Mouse (Mus musculus) WW6 (cell line): ENCODE measurements around the gene Irx2.
A peak's percentile ranks its signal among the peaks of the same experiment; 100 is the strongest.

Source experiments
- DNase-seq: peaks from one replicate; pipeline ENCODE4 v3.0.0-alpha.2; 2013; ENCODE audit warnings: low read depth, low spot score

Irx2 gene

DNA sequence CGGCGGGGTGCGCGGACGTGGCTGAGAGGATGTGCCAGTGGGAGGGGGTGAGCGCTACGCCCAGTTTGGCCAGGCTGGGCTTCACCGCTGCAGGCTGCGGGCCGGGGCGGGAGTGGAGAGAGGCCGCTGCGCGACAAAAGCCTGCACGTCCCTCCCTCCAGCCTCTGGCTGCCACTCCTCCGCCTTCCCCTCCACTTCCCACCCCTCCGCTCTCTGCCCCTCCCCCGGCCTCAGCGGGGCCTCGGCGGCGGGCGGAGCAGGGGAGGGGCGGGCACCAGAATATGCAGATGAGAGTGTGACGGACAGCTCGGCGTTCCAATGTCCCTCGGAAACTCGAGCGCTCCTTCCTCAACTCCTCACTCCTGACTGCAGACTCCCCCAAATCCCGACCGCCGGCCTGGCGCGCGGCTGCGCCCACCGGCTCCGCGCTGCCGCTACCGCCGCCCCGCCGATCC, at the start of gene Irx2:
Gene Irx2, plus strand, starts transcription at position 359 of the 455 bp plus-strand sequence.
- peak; percentile 83 for DNase-seq

DNA sequence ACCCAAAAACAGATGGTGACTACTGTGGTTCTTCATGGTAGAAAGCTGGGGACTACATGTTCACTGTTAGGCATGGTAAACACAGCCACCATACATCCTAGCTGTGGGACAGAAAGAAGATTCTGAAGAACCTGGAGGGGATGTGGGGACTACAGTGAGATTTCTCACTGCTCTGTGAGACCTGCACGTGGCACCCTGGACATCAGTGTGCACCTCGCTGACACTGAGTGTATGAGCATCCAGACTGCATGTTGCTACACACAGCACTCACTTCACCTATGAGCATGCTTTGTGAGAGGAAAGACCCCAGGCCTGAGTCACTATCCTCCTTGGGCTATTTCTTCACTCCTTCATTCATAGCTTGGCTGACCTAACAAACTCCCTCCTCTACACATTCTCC, 47.3 kb upstream of the Irx2 start:
- DNase-seq: no peak

DNA sequence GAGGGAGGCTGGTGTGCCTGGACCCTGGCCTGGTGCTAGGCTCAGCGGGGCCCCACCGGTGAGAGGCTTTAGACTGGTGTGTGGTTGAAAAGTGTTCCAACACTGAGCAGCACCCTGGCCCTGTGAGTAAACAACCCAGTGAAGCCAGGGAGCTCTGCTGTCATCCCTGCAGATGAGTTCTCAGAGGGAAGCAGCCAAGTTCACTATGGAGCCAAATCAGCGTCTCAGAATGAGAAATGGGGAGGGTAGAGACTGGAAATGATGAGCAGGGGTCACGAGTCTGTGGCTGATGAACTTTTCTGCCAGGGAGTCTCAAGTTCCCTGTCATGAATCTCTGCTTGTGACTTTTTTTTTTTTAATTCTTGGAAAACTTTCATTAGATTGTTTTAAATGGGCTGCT, 36.1 kb upstream of the Irx2 start:
- DNase-seq: no peak

DNA sequence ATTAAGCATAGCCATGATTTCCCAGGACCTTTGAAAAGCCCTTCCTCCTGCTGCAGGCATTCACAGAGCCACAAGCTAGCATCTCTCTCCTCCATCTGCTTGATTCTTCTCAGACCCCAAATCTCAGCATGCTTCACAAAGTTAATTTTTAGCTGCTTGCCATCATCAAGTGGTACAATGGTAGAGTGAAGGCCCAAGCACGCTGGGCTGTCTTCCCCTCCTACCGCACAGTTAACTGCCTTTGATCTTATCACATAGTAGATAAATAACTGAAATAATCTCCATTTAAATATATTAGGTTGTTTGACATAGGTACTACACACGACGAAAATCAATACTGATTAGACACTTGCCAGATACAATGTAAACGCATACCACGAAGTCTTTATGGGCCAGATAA, 35.3 kb upstream of the Irx2 start:
- no peak for DNase-seq

DNA sequence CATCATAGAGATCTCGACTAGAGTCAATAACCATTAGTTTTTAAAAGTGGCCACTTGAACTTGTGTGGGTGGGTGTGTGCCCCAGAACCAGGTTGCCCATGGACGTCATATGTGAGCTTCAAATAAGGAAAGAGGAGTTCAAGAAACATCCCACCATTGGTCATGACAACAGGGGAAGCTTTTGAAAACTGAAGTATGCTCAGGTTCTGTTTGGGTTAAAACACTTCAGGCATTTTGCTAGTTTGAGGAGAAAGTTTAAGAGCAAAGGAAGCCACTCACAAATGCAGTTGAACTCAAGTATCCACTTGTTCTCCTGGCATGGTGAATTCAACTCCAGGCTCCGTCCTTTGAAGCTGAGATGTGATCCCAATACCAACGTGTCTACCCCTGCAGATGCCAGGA, 34.9 kb upstream of the Irx2 start:
- no peak for DNase-seq

DNA sequence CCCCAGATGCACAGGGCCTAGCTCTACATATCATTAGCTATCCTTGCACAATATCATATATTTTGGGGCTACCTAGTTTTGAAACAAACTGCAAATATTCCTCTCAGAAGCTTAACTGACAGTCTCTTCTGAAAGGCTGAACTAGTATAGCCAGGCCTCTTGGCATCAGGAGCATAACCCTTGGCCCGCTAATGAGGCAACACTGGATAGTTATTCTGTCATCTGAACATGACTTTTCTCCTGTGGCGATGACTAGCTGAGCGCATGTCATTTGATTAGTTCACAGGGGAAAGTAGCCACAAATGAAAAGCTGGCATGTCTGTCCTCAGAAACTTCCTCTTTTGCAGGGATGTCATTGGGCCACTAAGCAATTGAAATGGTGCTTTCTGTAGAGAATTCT, 29.4 kb upstream of the Irx2 start:
- DNase-seq: no peak

DNA sequence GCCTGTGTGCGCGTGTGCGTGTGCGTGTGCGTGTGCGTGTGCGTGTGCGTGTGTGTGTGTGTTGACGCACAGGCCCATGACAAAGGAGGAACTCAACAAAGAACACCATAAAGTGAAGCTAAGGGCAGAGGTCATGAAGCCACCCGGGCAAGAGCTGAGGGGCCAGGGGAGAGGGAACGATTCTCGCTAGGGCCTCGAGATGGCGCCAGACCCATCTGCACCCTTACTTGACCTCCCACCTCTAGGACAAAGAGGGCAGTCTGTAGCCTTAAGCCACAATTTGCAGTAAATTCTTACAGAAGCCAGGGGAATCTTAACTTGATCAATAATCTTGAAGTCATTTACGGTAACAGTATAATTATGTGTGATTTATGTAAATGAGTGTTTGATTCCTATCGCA, 19.9 kb upstream of the Irx2 start:
- no peak for DNase-seq

DNA sequence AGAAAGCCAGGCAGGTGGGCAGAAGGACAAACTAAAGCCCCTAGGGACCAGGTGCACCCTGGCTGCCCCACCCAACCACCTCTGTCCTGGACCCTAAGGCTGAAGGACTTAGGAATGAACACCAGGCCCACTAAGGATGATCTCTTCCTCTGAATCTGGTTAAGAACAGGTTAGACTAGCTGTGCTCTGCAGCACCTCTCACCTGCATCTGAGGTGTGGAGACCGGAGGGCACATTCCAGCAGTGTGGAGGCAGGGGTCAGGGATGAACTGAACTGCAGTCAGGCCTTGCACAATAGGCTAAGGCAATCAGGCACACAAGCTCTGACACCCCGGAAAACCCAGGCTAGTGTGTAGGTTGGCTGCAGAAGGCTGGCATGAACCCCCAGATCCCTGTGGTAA, 18.3 kb upstream of the Irx2 start:
- DNase-seq: no peak

DNA sequence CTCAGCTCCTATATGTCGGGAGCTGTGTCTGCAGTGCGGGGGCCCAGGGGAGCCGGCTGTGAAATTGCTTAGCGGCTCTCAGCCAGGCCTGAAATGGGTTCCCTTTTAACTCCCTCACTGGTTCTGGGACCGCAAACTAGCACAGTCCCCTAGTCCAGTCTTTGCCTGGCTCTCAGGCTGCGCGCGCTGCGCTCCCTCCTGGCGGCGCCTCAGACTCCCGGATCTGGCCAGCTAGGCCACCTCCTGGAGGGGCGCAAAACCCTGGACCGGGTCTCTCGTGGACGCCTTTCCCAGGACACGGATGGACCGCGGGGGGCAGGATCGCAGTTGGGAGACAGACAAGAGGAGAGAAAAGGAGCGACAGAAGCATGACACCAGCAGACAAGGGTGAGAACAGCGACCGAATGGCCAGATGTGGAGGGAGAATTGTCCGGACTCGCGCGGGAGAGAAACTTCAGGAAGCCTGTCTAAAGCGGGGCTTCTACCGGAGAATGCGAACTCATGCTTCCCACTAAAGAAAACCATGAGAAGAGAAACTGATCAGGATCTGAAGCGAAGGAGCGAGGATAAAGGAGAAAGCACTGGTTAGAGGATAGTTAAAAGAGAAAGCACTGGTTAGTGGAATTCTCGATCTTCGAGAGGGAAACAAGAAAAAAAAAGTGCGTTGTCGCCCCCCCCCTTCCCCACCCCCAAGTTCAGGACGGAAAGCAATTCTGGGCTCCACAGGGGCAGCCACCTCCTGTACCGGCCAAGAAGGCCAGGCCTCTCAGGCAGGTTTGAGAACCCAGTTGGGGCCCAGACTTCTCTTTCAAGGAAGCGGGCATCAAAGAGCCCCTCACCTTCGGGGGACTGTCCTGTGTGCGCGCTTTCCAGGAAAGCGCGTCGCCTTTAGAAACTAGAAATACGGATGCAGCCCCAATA, 4.4 kb upstream of the Irx2 start:
- no peak for DNase-seq

DNA sequence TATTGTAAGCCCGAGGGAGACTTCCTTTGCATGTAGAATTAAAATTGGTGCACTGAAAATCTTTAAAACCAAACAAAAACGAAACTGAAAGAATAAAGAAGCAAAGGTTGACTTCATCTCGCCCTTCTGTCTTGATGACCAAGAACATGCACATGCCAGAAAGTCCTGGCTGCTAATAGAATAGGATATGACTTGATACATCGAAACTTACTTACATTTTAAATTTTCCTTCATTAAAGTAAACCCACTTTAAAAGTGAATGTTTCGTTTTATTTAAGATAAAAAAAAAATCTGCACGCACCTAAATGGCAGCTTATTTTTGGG, 3.8 kb upstream of the Irx2 start:
- DNase-seq: no peak

DNA sequence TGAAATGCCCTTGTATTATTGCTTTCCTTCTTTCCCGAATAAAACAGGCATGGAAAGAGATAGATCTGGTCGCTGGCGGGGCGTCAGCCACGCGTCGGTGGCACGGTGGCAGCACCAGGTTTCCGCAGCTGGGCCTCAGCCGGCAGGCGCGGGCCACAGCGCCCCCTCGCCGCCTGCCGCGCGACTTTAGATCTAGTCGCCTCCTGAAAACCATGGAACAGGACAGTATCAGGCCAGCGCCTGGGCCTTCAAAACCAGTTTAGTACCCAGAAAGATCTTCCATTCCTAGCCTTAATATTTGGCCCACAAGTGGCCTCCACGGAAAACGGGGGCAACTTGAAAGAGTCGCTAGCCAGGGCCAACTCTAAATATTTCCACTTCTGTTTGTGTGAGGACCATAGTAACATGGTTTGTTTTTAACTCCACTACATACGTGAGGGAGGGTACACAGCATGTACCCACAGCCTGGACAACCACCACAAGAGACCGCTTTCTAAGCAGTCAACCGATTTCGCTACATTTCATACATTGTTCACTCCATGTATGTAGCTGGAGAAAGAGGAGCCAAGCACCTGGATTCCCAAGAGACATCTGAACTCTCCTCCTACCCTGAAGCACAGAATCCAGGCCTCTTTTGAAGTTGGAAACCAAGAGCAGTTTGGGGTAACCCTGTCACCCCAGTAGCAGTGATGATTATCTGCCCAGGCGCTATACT, 3.2 kb upstream of the Irx2 start:
- no peak for DNase-seq

DNA sequence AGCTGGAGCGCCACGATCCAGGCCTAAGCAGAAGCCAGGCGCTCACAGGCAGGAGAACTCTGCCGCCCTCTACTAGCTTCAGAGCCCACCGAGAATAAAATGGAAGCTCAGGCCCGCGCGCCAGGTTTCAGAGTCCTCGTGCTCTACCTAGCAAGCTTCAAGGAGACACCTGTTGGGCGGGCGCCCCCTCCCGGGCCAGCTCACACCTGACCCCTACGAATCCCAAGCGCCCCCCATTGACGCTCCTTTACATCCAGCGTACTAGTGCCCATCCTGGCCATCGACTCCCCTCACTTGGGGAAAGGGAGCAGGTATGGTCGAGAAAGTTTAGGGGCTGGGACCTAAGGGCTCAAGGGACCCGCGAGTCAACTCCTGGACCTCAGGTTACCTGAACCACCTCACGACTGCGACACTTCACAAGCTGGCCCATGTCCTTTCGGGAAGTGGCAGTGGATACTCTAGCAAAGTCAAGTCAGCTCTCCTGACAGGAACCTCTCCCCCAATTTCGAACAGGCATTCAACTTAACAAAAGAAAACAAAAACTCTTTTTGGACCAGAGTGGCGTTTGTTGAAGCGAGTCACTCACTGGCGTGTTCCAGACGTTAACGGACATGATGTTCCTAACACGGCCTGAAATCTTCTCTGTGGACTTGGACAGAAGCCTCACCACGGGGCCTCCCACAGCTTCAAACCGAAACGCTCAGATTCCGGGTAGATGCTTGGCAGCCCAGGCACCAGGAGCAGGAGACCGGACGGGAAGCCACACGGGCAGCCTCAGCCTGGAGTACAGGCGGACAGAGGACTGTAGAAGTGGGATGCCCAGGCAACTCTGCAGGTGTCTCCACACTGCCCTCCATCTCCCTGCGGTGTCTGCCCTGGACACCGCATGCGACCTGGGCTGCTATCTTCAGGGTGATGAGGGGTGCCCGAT, 964 bp upstream of the Irx2 start:
- DNase-seq: no peak

DNA sequence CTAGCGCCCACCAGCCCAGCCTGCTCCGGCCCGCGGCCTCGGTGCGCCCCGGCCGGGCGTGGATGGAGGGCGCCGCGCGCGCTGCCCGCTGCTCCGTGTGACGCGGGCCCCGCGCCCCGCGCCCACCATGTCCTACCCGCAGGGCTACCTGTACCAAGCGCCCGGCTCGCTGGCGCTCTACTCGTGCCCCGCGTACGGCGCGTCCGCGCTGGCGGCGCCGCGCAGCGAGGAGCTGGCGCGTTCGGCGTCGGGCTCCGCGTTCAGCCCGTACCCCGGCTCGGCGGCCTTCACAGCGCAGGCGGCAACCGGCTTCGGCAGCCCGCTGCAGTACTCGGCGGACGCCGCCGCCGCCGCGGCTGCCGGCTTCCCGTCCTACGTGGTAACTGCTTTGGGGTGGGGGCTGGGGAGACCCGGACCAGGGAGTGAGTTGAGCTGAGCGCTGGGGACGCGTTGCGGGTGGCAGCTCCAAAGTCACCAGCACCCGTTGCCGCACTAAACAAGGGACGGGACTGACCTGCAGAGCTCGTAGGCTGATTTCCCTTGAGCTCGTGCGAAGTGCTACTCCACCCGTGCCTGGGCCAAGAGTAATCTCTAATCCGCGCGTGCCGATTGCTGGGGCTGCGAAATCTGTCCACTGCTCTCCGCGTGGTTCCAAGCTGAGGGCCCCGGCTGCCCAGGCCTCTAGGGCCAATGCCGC, 463 bp downstream of the Irx2 start:
- no peak for DNase-seq

DNA sequence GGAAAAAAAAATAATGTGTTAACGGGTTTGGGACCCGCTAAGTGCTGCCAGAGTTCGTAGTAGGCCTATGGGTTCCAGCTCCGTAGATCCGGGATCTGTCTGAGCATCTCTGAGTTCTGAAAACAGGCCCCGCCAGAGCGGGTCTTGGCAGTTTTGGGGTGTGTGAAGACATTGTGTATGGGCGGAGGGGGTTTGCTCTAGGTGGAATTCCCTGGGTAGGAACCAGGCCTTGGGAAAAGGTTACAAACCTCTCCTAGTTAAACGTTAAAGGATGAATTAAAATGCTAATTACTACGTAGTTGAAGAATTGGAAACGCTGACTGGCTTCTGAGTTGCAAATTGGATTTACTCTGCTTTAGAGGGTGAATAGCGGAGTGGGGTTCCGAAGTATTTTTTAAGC, 1.2 kb downstream of the Irx2 start:
- no peak for DNase-seq

DNA sequence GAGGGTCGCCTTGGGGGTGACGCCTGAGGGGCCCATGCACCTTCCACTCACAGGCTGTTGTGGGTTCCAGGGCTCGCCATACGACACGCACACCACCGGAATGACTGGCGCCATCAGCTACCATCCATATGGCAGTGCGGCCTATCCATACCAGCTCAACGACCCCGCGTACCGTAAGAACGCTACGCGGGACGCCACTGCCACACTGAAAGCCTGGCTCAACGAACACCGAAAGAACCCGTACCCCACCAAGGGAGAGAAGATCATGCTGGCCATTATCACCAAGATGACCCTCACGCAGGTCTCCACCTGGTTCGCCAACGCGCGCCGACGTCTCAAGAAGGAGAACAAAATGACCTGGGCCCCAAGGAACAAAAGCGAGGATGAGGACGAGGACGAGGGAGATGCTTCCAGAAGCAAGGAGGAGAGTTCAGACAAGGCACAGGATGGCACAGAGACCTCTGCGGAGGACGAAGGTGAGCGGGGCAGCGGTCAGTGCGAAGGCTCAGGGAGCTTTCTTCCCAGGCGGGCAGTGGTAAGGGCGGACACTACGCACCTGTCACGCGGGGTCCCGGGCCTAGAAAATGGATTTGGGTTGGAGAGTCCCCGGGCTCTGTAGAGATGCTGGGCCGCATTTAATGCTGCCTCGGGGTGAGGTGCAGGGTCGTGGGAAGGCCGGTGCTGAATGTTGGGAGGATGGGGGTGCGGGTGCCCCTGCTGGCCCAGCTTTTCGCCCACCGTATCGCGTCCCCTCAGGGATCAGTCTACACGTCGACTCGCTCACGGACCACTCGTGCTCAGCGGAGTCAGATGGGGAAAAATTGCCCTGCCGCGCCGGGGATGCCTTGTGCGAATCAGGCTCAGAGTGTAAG, 2.1 kb downstream of the Irx2 start:
- no peak for DNase-seq

DNA sequence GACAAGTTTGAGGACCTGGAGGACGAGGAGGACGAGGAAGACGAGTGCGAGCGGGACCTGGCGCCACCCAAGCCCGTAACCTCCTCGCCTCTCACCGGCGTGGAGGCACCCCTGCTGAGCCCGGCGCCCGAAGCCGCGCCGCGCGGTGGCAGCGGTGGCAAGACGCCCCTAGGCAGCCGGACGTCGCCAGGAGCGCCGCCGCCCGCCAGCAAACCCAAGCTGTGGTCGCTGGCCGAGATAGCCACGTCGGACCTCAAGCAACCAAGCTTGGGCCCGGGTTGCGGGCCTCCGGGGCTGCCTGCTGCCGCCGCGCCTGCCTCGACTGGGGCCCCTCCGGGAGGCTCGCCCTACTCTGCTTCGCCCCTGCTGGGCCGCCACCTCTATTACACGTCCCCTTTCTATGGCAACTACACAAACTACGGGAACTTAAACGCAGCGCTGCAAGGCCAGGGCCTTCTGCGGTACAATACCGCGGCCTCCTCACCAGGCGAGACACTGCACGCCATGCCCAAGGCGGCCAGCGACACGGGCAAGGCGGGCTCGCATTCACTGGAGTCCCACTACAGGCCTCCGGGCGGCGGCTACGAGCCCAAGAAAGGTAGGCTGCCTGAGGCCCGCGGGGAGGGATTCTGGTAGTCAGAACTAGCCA, 2.9 kb downstream of the Irx2 start:
- DNase-seq: no peak

DNA sequence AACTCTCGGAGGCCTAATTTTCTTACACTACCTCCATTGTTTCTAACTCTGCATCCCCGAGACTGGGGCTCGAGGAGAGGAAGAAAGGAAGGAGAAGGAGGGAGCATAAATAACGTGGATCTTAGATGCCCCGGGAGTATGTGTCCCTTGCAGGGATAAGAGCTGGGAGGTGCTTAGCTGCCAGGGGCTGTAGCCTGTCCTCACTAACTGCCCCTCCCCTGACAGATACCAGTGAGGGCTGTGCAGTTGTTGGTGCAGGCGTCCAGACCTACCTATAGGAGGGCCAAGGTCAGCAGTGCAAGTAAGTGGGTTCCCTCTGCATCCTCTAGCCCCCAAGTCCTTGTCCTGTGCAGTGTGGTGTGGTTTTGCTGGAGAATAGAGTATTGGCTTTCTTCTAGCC, 3.7 kb downstream of the Irx2 start:
- no peak for DNase-seq

DNA sequence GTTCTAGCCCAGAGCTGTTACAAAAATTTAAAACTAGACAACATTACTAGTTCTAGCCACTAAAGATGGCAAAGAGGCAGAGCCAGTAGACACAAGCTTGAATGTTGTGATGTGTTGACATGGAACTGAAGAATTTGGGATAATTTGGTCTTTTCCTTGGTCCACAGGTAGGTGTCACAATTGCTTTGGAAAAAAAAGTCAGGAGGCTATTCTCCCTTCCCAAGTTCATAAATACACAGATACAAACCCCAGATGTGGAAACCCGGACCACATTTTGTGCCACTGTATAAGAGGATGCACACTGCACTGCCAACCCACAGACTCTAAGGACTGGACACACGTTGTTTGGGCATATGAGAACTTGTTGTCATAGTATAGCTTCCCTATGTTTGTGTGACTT, 4.5 kb downstream of the Irx2 start:
- DNase-seq: no peak

DNA sequence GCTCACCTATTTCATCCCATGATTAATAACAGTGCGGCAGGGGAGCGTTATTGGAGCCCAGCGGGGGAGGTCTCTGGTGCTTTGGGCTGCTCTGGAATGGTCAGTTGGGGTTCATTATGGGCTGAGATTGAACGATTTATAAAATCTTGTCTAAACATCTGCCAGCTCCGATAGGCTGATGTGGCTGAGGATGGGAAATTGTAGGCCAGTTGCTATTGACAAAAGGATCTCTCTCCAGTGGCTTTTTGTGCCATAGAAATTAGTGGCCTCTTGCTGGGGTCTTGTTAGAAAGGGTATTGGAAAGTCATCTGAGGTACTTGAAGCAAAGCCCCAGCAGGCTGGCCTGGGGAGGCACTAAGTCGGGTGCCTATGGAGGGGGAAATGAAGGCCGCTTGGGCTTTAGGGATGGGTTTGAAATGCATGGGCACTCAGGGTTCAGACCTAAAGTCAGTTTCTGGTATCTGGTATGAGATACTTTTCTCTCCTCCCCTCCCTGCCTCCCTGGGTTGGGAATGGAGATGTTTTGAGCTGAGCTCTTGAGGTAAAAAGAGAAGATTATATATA, 6.2 kb downstream of the Irx2 start:
- DNase-seq: no peak
